Mouse (Mus musculus) layer of hippocampus, postnatal 25 days (tissue): ENCODE data around the gene Mtrf1l. TPM values are rescaled to one million over a fixed set of nuclear protein-coding genes. Genes with fewer than 3 reads are reported as not detected.

Experiments used
- DNase-seq, 2 experiments: peaks; one replicate each; pipeline ENCODE4 v3.0.0; 2022; ENCODE audit warnings: mixed read lengths in 2 of 2, low spot score in 1 of 2; ENCODE audit errors: extremely low spot score in 1 of 2
- total RNA-seq, 2 experiments: library from RNA; stranded (reverse); gene quantifications; 2 replicates each; pipeline ENCODE4 v1.2.3; 2021

The Mtrf1l gene
- total RNA-seq, 2 experiments from 2014 or later: 11.4 TPM

GRCm38 (mm10) chr10:5805731-5806307 is 17.9 kb downstream of the Mtrf1l start:
- DNase-seq: peak; percentile 85 to 90

GRCm38 (mm10) chr10:5805243-5805730 is 18.4 kb downstream of the Mtrf1l start, which contains the start of gene Fbxo5:
TSS of gene Fbxo5 (minus strand) at chr10:5805600.
- no peak for DNase-seq

DNA sequence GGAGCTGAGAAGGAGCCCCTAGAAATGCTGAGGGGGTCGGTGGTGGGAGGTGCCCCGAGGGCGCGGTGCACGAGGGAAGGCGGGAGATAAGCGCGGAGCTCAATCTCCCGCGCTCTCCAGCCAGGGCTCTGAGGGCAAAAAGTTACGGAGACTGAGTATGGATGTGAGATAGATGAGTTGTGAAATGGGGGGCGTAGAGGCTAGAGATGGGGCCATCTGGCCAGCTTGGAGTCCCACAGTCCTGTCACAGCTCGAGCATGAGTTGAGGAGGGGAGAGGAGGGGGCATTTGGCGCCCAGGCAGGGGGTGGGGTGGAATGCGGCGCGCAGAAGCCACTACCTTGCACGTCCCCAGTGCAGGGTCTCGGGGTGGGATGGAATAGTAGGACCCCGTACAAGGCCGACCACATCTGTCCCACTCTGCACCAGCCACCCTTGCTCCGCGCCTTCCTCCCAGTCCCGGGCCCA is 19.0 kb downstream of the Mtrf1l start:
- DNase-seq: no peak

- DNase-seq: no peak
Observed at GRCm38 (mm10) chr10:5803739-5804138, 20.0 kb downstream of the Mtrf1l start.

- no peak for DNase-seq
Observed at GRCm38 (mm10) chr10:5802866-5803265, 20.8 kb downstream of the Mtrf1l start.

- DNase-seq: no peak
Observed at GRCm38 (mm10) chr10:5800490-5800889, 23.2 kb downstream of the Mtrf1l start.

- no peak for DNase-seq
Observed at GRCm38 (mm10) chr10:5798069-5798468, 25.6 kb downstream of the Mtrf1l start.

GRCm38 (mm10) chr10:5790657-5791056 is 33.1 kb downstream of the Mtrf1l start:
- DNase-seq: peak; percentile 35 to 86

- peak in 1 of 2 experiments; percentile 30 for DNase-seq
Observed at GRCm38 (mm10) chr10:5786923-5787322, 36.8 kb downstream of the Mtrf1l start.

Other genes with a start within 250 kb of the Mtrf1l start
- gene Myct1, start 230.1 kb downstream of the Mtrf1l start, total RNA-seq: under 1 TPM; 0.25 to 0.54 TPM
- gene Vip, start 184.7 kb downstream of the Mtrf1l start, total RNA-seq: 10 to 100 TPM; 12.2 to 18.7 TPM
- gene Fbxo5, start 18.3 kb downstream of the Mtrf1l start, total RNA-seq: 1 to 10 TPM; 1.0 to 1.3 TPM
- gene Rgs17, start 98.5 kb upstream of the Mtrf1l start, total RNA-seq: 10 to 100 TPM; 32.1 to 34.4 TPM